Mouse (Mus musculus) lung, embryonic 16.5 days (tissue): ENCODE results near the gene Rpusd4. TPM values are rescaled to one million over a fixed set of nuclear protein-coding genes. Genes with fewer than 3 reads are reported as not detected.

Source experiments
- ATAC-seq: fragments of 200-750 bp; cut with Nextera tagmentation; 2 replicates; pipeline ENCODE4 v1.8.0; 2017; ENCODE audit warnings: low read depth, mild to moderate bottlenecking, moderate library complexity
- H3K27ac ChIP-seq: fragments of 300-500 bp; sonication (generic); 2 replicates; pipeline ENCODE4 v1.5.1; 2014; ENCODE audit warnings: mild to moderate bottlenecking, control low read depth, low read length
- H3K27me3 ChIP-seq: fragments of 300-500 bp; sonication (generic); 2 replicates; pipeline ENCODE4 v1.6.1; 2014; ENCODE audit warnings: low read depth, low read length, mixed read lengths; ENCODE audit not compliant: control insufficient read depth, insufficient read depth
- H3K36me3 ChIP-seq: fragments of 300-500 bp; sonication (generic); 2 replicates; pipeline ENCODE4 v1.6.1; 2014; ENCODE audit warnings: low read length; ENCODE audit not compliant: control insufficient read depth, insufficient read depth
- H3K4me1 ChIP-seq: fragments of 300-500 bp; sonication (generic); replicated peaks from 2 replicates; pipeline ENCODE4 v1.6.1; 2014; ENCODE audit warnings: low read length, mixed read lengths; ENCODE audit not compliant: control insufficient read depth, insufficient read depth
- H3K4me2 ChIP-seq: fragments of 300-500 bp; sonication (generic); 2 replicates; pipeline ENCODE4 v1.6.1; 2014; ENCODE audit warnings: low read depth, low read length, control low read depth
- H3K4me3 ChIP-seq: fragments of 300-500 bp; sonication (generic); 2 replicates; pipeline ENCODE4 v1.5.1; 2014; ENCODE audit warnings: mild to moderate bottlenecking, low read length, control low read depth
- H3K9ac ChIP-seq: fragments of 300-500 bp; sonication (generic); 2 replicates; pipeline ENCODE4 v1.6.1; 2014; ENCODE audit warnings: low read length, control low read depth
- H3K9me3 ChIP-seq: fragments of 300-500 bp; sonication (generic); 2 replicates; pipeline ENCODE4 v1.6.1; 2016; ENCODE audit warnings: low read length; ENCODE audit not compliant: control insufficient read depth
- WGBS: fragments of 180-500 bp; shearing (Covaris S2); extraction: QIAGEN DNeasy Blood & Tissue Kit; methylation state at CpG from one replicate; pipeline ENCODE4 v1.1.7; 2014; 5-methylcytosine and 5-hydroxymethylcytosine counted together
- polyA plus RNA-seq: library from polyadenylated mRNA; unstranded; fragments of >200 nt; fragmentation: Nextera tagmentation; extraction: Ambion mirVana; gene quantifications from 2 replicates; pipeline ENCODE4 v1.2.1, GENCODE M21; 2015

Rpusd4 gene
- polyA plus RNA-seq, 1 experiment from 2014 or later, result 25.5 TPM

GRCm38 (mm10) chr9:35249476-35249875, 18.2 kb upstream of the Rpusd4 start:
- H3K4me2 ChIP-seq, result no peak overlapping the region
- no peaks in the 10 kb centered on the region for H3K9me3 ChIP-seq
- H3K36me3 ChIP-seq, result no peaks in the 10 kb centered on the region
- H3K27me3 ChIP-seq, result no peaks in the 10 kb centered on the region
- no peak overlapping the region for H3K27ac ChIP-seq
- no peak for ATAC-seq
- peaks cover 2% of the 10 kb centered on the region; the same call in 1 of the 2 replicates for H3K4me1 ChIP-seq
- H3K4me3 ChIP-seq, result no peak overlapping the region
- no peak overlapping the region for H3K9ac ChIP-seq

GRCm38 (mm10) chr9:35257365-35257764, 10.3 kb upstream of the Rpusd4 start:
- 0 out of 2 replicates have a peak, but pooled peaks cover 3% of the 10 kb centered on the region for H3K36me3 ChIP-seq
- 83% methylated on average over 7 of the region's 7 CpGs for WGBS

GRCm38 (mm10) chr9:35262418-35262817, 5.2 kb upstream of the Rpusd4 start:
- no peaks in the 10 kb centered on the region for H3K27me3 ChIP-seq
- H3K36me3 ChIP-seq, result 0 out of 2 replicates have a peak, but pooled peaks cover 3% of the 10 kb centered on the region
- no peak overlapping the region for H3K27ac ChIP-seq
- no peak overlapping the region for H3K9ac ChIP-seq
- H3K4me2 ChIP-seq, result no peak overlapping the region
- no peak for ATAC-seq
- H3K4me3 ChIP-seq, result no peak overlapping the region
- WGBS, result 69% methylated on average over 4 of the region's 4 CpGs
- no peaks in the 10 kb centered on the region for H3K9me3 ChIP-seq
- peaks cover 8% of the 10 kb centered on the region for H3K4me1 ChIP-seq

More at GRCm38 (mm10) chr9:35257365-35257764, 10.3 kb upstream of the Rpusd4 start:
- Histone ChIP-seq H3K9ac (no peak overlapping the region), H3K9me3 (no peaks in the 10 kb centered on the region), H3K4me3 (no peak overlapping the region), H3K4me2 (no peak overlapping the region), H3K27ac (no peak overlapping the region), H3K4me1 (no peaks in the 10 kb centered on the region), H3K27me3 (no peaks in the 10 kb centered on the region)
- ATAC-seq, result no peak

GRCm38 (mm10) chr9:35263431-35263830, 4.2 kb upstream of the Rpusd4 start:
- 94% methylated on average over 2 of the region's 2 CpGs for WGBS
- no peak for ATAC-seq

GRCm38 (mm10) chr9:35264509-35264908, 3.2 kb upstream of the Rpusd4 start:
- ATAC-seq, result no peak
- 39% methylated on average over 3 of the region's 3 CpGs for WGBS
- Histone ChIP-seq H3K4me2 (no peak overlapping the region), H3K4me1 (peaks cover 15% of the 10 kb centered on the region), H3K4me3 (no peak overlapping the region), H3K9ac (no peak overlapping the region), H3K27me3 (no peaks in the 10 kb centered on the region), H3K27ac (no peak overlapping the region), H3K36me3 (0 out of 2 replicates have a peak, but pooled peaks cover 3% of the 10 kb centered on the region), H3K9me3 (no peaks in the 10 kb centered on the region)

More at GRCm38 (mm10) chr9:35263431-35263830, 4.2 kb upstream of the Rpusd4 start:
- no peaks in the 10 kb centered on the region for H3K27me3 ChIP-seq
- H3K4me1 ChIP-seq, result peaks cover 11% of the 10 kb centered on the region
- 0 out of 2 replicates have a peak, but pooled peaks cover 3% of the 10 kb centered on the region for H3K36me3 ChIP-seq
- H3K27ac ChIP-seq, result no peak overlapping the region
- no peak overlapping the region for H3K4me2 ChIP-seq
- no peaks in the 10 kb centered on the region for H3K9me3 ChIP-seq
- H3K9ac ChIP-seq, result no peak overlapping the region
- H3K4me3 ChIP-seq, result no peak overlapping the region

GRCm38 (mm10) chr9:35267976-35268715, 481 bp downstream of the Rpusd4 start:
- peak; percentile 39 for ATAC-seq
- Histone ChIP-seq H3K4me3 (peak overlapping the region; percentile 87), H3K4me2 (peak overlapping the region; percentile 75), H3K27ac (no peak overlapping the region), H3K9me3 (no peaks in the 10 kb centered on the region), H3K36me3 (peaks cover 13% of the 10 kb centered on the region), H3K27me3 (no peaks in the 10 kb centered on the region), H3K9ac (peak overlapping the region; percentile 85), H3K4me1 (peaks cover 15% of the 10 kb centered on the region)
- under 1% methylated on average over 21 of the region's 21 CpGs for WGBS

- H3K27ac ChIP-seq, result no peak overlapping the region
- no peaks in the 10 kb centered on the region; the same call in 1 of the 2 replicates for H3K4me1 ChIP-seq
- no peak overlapping the region for H3K4me2 ChIP-seq
- no peak for ATAC-seq
- no peak overlapping the region for H3K4me3 ChIP-seq
- no peaks in the 10 kb centered on the region for H3K27me3 ChIP-seq
- no peaks in the 10 kb centered on the region for H3K9me3 ChIP-seq
- WGBS, result 73% methylated on average over 3 of the region's 3 CpGs
- peaks cover 28% of the 10 kb centered on the region for H3K36me3 ChIP-seq
- no peak overlapping the region for H3K9ac ChIP-seq
Observed at GRCm38 (mm10) chr9:35277855-35278365, 10.2 kb downstream of the Rpusd4 start.

GRCm38 (mm10) chr9:35278451-35278850, 10.8 kb downstream of the Rpusd4 start:
- no peak for ATAC-seq
- Histone ChIP-seq H3K9ac (no peak overlapping the region), H3K36me3 (peaks cover 22% of the 10 kb centered on the region), H3K4me2 (no peak overlapping the region), H3K27ac (no peak overlapping the region), H3K4me3 (no peak overlapping the region), H3K9me3 (no peaks in the 10 kb centered on the region), H3K4me1 (no peaks in the 10 kb centered on the region; the same call in 1 of the 2 replicates), H3K27me3 (no peaks in the 10 kb centered on the region)
- WGBS, result 80% methylated on average over 4 of the region's 4 CpGs

- peaks cover 3% of the 10 kb centered on the region for H3K36me3 ChIP-seq
- ATAC-seq, result peak; percentile 41; the same call in 1 of the 2 replicates
- H3K4me1 ChIP-seq, result no peaks in the 10 kb centered on the region; the same call in 1 of the 2 replicates
- no peaks in the 10 kb centered on the region for H3K27me3 ChIP-seq
- H3K9me3 ChIP-seq, result no peaks in the 10 kb centered on the region
- no peak overlapping the region for H3K9ac ChIP-seq
- no peak overlapping the region for H3K4me3 ChIP-seq
- H3K27ac ChIP-seq, result no peak overlapping the region
- WGBS, result 7% methylated on average over 5 of the region's 5 CpGs
- no peak overlapping the region for H3K4me2 ChIP-seq
Observed at GRCm38 (mm10) chr9:35282006-35282850, 14.6 kb downstream of the Rpusd4 start.
